10 mouse cellular contexts compared by ENCODE assay signal in genomic region chr11:97142159-97142608, GRCm38 (mm10). TPM values are rescaled to one million over a fixed set of nuclear protein-coding genes. Genes with fewer than 3 reads are reported as not detected.
DNase-seq lines count a peak whose midpoint lies in the region; ATAC-seq and TF ChIP-seq lines count a peak whose summit lies in the region.
"Had no signal": no experiment of that assay in that cellular context is flagged by ENCODE, and none has a peak within 500 bp of the region (broad histone marks: within the 10 kb centered on the region; RNA-seq: fewer than 3 reads in every experiment).

No protein-coding gene starts in this region.

- H3K9me3 ChIP-seq in liver, embryonic 15.5 days (replicated peaks) = no peaks in the 10 kb centered on the region
- no peaks in the 10 kb centered on the region for H3K9me3 ChIP-seq in midbrain, postnatal 0 days (ENCODE audit: low read length)
- H3K9me3 ChIP-seq: embryonic facial prominence, embryonic 15.5 days had no signal

- peaks cover 11% of the 10 kb centered on the region for H3K4me1 ChIP-seq in liver, embryonic 15.5 days (replicated peaks)
- H3K4me1 ChIP-seq in midbrain, postnatal 0 days (ENCODE audit: insufficient read depth, low read length) = no peaks in the 10 kb centered on the region

- H3K4me3 ChIP-seq in liver, embryonic 15.5 days (replicated peaks) = no peak overlapping the region
- no peak overlapping the region for H3K4me3 ChIP-seq in midbrain, postnatal 0 days (ENCODE audit: low read depth, low read length)
- H3K4me3 ChIP-seq: embryonic facial prominence, embryonic 15.5 days had no signal

- no peak for TF ChIP-seq CTCF in midbrain, postnatal 0 days (IDR thresholded peaks at IDR 0.05)

- 36% methylated on average over 8 of the region's 8 CpGs for WGBS in liver, embryonic 15.5 days (ENCODE audit: insufficient replicate concordance)
- 78% methylated on average over 8 of the region's 8 CpGs for WGBS in midbrain, postnatal 0 days

- DNase-seq in adrenal gland, adult 2 months = peak; percentile 17
- no peak for DNase-seq in adrenal gland, postnatal 4 days (ENCODE audit: low spot score in 2 of 2)
- peak; percentile 48 for DNase-seq in CD4-positive, CD25-positive, alpha-beta regulatory T cell, adult 2 months (ENCODE audit: low read depth, low spot score)
- peak; percentile 83 to 86 for DNase-seq in natural killer cell, adult 2 months (ENCODE audit: low spot score in 2 of 2)
- DNase-seq in midbrain, postnatal 0 days (ENCODE audit: low spot score) = no peak
- DNase-seq in left cerebral cortex, adult 18-20 months (ENCODE audit: low spot score in 2 of 2) = no peak
- DNase-seq: adrenal gland, adult 8-10 months had no signal

- H3K9ac ChIP-seq in liver, embryonic 15.5 days = no peak overlapping the region
- no peak overlapping the region for H3K9ac ChIP-seq in midbrain, postnatal 0 days (replicated peaks; ENCODE audit: low read length, poor library complexity, severe bottlenecking)
- H3K9ac ChIP-seq: embryonic facial prominence, embryonic 15.5 days had no signal

- peak overlapping the region; percentile 66 for H3K27ac ChIP-seq in liver, embryonic 15.5 days (replicated peaks)
- H3K27ac ChIP-seq in midbrain, postnatal 0 days (ENCODE audit: low read depth, low read length) = no peak overlapping the region
- H3K27ac ChIP-seq: embryonic facial prominence, embryonic 15.5 days had no signal

- H3K36me3 ChIP-seq in liver, embryonic 15.5 days (replicated peaks) = no peaks in the 10 kb centered on the region
- H3K36me3 ChIP-seq in midbrain, postnatal 0 days (ENCODE audit: insufficient read depth, low read length) = peaks cover 36% of the 10 kb centered on the region

- H3K27me3 ChIP-seq in liver, embryonic 15.5 days = peaks cover 38% of the 10 kb centered on the region
- no peaks in the 10 kb centered on the region; the same call in 1 of the 2 replicates for H3K27me3 ChIP-seq in midbrain, postnatal 0 days (ENCODE audit: insufficient read depth, low read length)

- peak; percentile 20; the same call in 1 of the 2 replicates for ATAC-seq in liver, embryonic 15.5 days (ENCODE audit: insufficient read depth)
- no peak for ATAC-seq in midbrain, postnatal 0 days (ENCODE audit: low FRiP score)
- no peak for ATAC-seq in megakaryocyte-erythroid progenitor cell, adult 5-6 weeks (replicated peaks; ENCODE audit: low FRiP score, low TSS enrichment, poor library complexity, severe bottlenecking)

- no peak overlapping the region for H3K4me2 ChIP-seq in liver, embryonic 15.5 days
- H3K4me2 ChIP-seq in midbrain, postnatal 0 days (ENCODE audit: low read depth, low read length, poor library complexity, severe bottlenecking) = no peak overlapping the region
- H3K4me2 ChIP-seq: embryonic facial prominence, embryonic 15.5 days had no signal

RNA-seq across cellular contexts. Expression of gene Tbkbp1, which starts 9.1 kb away (rescaled TPM):
- total RNA-seq in adrenal gland, adult 2 months (2021) = 10 to 100 TPM in 1 of 2 experiments, 1 to 10 TPM in 1; 9.7 to 13.1 TPM
- 33.8 and 53.8 TPM in 2 replicates for polyA plus RNA-seq in adrenal gland, adult 2 months (2012; rRNA removed)
- total RNA-seq in adrenal gland, postnatal 4 days (2021) = 10 to 100 TPM; 19.1 to 21.0 TPM
- 1.9 and 2.1 TPM in 2 replicates for polyA plus RNA-seq in liver, embryonic 15.5 days (2015; fragmentation: Nextera tagmentation; extraction: Ambion mirVana)
- 43.9 and 45.3 TPM in 2 replicates for total RNA-seq in midbrain, postnatal 0 days (2014; rRNA removed)
- polyA plus RNA-seq in midbrain, postnatal 0 days (2015; fragmentation: Nextera tagmentation; extraction: Ambion mirVana) = 9.5 and 10.3 TPM in 2 replicates
- 0.89 TPM in 1 of 2 replicates, not detected in the other for total RNA-seq in megakaryocyte-erythroid progenitor cell, adult 5-6 weeks (2014; fragmentation: Nextera tagmentation)
- 0.23 TPM in 2 replicates for total RNA-seq in megakaryocyte-erythroid progenitor cell, adult 5-6 weeks (2017)
- total RNA-seq in left cerebral cortex, adult 18-20 months (2021) = 10 to 100 TPM; 54.8 to 58.4 TPM

RNA-seq across cellular contexts. Expression of gene Tbx21, which starts 27.1 kb away (rescaled TPM):
- under 1 TPM; 0.26 to 0.31 TPM for total RNA-seq in adrenal gland, adult 2 months (2021)
- 0.53 and 0.73 TPM in 2 replicates for polyA plus RNA-seq in adrenal gland, adult 2 months (2012; rRNA removed)
- total RNA-seq in adrenal gland, postnatal 4 days (2021) = under 1 TPM; 0.45 to 0.62 TPM
- polyA plus RNA-seq in liver, embryonic 15.5 days (2015; fragmentation: Nextera tagmentation; extraction: Ambion mirVana) = 0.08 and 0.15 TPM in 2 replicates
- total RNA-seq in midbrain, postnatal 0 days (2014; rRNA removed) = 0.11 and 0.24 TPM in 2 replicates
- polyA plus RNA-seq in midbrain, postnatal 0 days (2015; fragmentation: Nextera tagmentation; extraction: Ambion mirVana) = 0.14 and 0.15 TPM in 2 replicates
- total RNA-seq in megakaryocyte-erythroid progenitor cell, adult 5-6 weeks (2014; fragmentation: Nextera tagmentation) = 0.96 and 1.9 TPM in 2 replicates
- total RNA-seq in megakaryocyte-erythroid progenitor cell, adult 5-6 weeks (2017) = 0.30 and 0.61 TPM in 2 replicates
- under 1 TPM in 1 of 2 experiments, not detected in 1; 0.21 TPM for total RNA-seq in left cerebral cortex, adult 18-20 months (2021)

RNA-seq across cellular contexts. Expression of gene Kpnb1, which starts 45.5 kb away (rescaled TPM):
- 100 to 1,000 TPM in 1 of 2 experiments, 10 to 100 TPM in 1; 98.1 to 113 TPM for total RNA-seq in adrenal gland, adult 2 months (2021)
- polyA plus RNA-seq in adrenal gland, adult 2 months (2012; rRNA removed) = 8.8 and 11.4 TPM in 2 replicates
- 100 to 1,000 TPM; 126 to 146 TPM for total RNA-seq in adrenal gland, postnatal 4 days (2021)
- polyA plus RNA-seq in liver, embryonic 15.5 days (2015; fragmentation: Nextera tagmentation; extraction: Ambion mirVana) = 18.4 and 18.6 TPM in 2 replicates
- total RNA-seq in midbrain, postnatal 0 days (2014; rRNA removed) = 104 and 118 TPM in 2 replicates
- 23.0 and 25.0 TPM in 2 replicates for polyA plus RNA-seq in midbrain, postnatal 0 days (2015; fragmentation: Nextera tagmentation; extraction: Ambion mirVana)
- 185 and 196 TPM in 2 replicates for total RNA-seq in megakaryocyte-erythroid progenitor cell, adult 5-6 weeks (2014; fragmentation: Nextera tagmentation)
- total RNA-seq in megakaryocyte-erythroid progenitor cell, adult 5-6 weeks (2017) = 436 and 446 TPM in 2 replicates
- total RNA-seq in left cerebral cortex, adult 18-20 months (2021) = 100 to 1,000 TPM; 118 to 121 TPM

Comparison
In these comparisons a context has a peak if more than half of its experiments do, and no peak if none do; other contexts are left out.
1. DNase-seq: peak in adrenal gland, adult 2 months (single experiment), CD4-positive, CD25-positive, alpha-beta regulatory T cell, adult 2 months (single experiment) and natural killer cell, adult 2 months (2 of 2); none in adrenal gland, postnatal 4 days (0 of 2), midbrain, postnatal 0 days (single experiment) and left cerebral cortex, adult 18-20 months (0 of 2).
2. RNA of gene Tbkbp1, which starts 9.1 kb away (total RNA-seq): 54.8 to 58.4 TPM in left cerebral cortex, adult 18-20 months, 43.9 to 45.3 TPM in midbrain, postnatal 0 days, 19.1 to 21.0 TPM in adrenal gland, postnatal 4 days and 9.7 to 13.1 TPM in adrenal gland, adult 2 months; 0.23 to 0.89 TPM in megakaryocyte-erythroid progenitor cell, adult 5-6 weeks; every median in the first group is over 4 times any median in the second.